Mouse (Mus musculus): ENCODE measurements around the gene Dhx58. TPM values are rescaled to one million over a fixed set of nuclear protein-coding genes. Genes with fewer than 3 reads are reported as not detected.
A peak's percentile ranks its signal among the peaks of the same experiment; 100 is the strongest.

Gene Dhx58
- polyA plus RNA-seq, 1 experiment, result 2.7 TPM

GRCm38 (mm10) chr11:100724919-100725512, 20.9 kb upstream of the Dhx58 start:
- no peak for DNase-seq (ENCODE audit: extremely low spot score in 1 of 2, low spot score in 1 of 2)

- no peak for DNase-seq (ENCODE audit: extremely low spot score in 1 of 2, low spot score in 1 of 2)
These were observed 18.5 kb upstream of the Dhx58 start for GRCm38 (mm10) chr11:100722493-100723028.

GRCm38 (mm10) chr11:100721776-100722492, 17.9 kb upstream of the Dhx58 start:
- DNase-seq (ENCODE audit: extremely low spot score in 1 of 2, low spot score in 1 of 2), result no peak

- peak in 1 of 2 experiments; percentile 53 for DNase-seq (ENCODE audit: extremely low spot score in 1 of 2, low spot score in 1 of 2)
These were observed 17.2 kb upstream of the Dhx58 start for GRCm38 (mm10) chr11:100721254-100721653.

- DNase-seq (ENCODE audit: extremely low spot score in 1 of 2, low spot score in 1 of 2), result peak in 1 of 2 experiments; percentile 58
These were observed 16.3 kb upstream of the Dhx58 start for GRCm38 (mm10) chr11:100720345-100720744.

- no peak for DNase-seq (ENCODE audit: extremely low spot score in 1 of 2, low spot score in 1 of 2)
These were observed 15.8 kb upstream of the Dhx58 start for GRCm38 (mm10) chr11:100719893-100720292.

GRCm38 (mm10) chr11:100719312-100719711, 15.2 kb upstream of the Dhx58 start:
- peak in 1 of 2 experiments; percentile 73 for DNase-seq (ENCODE audit: extremely low spot score in 1 of 2, low spot score in 1 of 2)

GRCm38 (mm10) chr11:100718866-100719265, 14.8 kb upstream of the Dhx58 start:
- peak in 1 of 2 experiments; percentile 36 for DNase-seq (ENCODE audit: extremely low spot score in 1 of 2, low spot score in 1 of 2)

- no peak for DNase-seq (ENCODE audit: extremely low spot score in 1 of 2, low spot score in 1 of 2)
These were observed 14.4 kb upstream of the Dhx58 start for GRCm38 (mm10) chr11:100718462-100718861.

GRCm38 (mm10) chr11:100716649-100717048, 12.6 kb upstream of the Dhx58 start:
- peak in 1 of 2 experiments; percentile 63 for DNase-seq (ENCODE audit: extremely low spot score in 1 of 2, low spot score in 1 of 2)

- no peak for DNase-seq (ENCODE audit: extremely low spot score in 1 of 2, low spot score in 1 of 2)
These were observed 10.9 kb upstream of the Dhx58 start for GRCm38 (mm10) chr11:100714948-100715347.

- DNase-seq (ENCODE audit: extremely low spot score in 1 of 2, low spot score in 1 of 2), result peak; percentile 69 to 92
These were observed 10.5 kb upstream of the Dhx58 start for GRCm38 (mm10) chr11:100714534-100714915.

GRCm38 (mm10) chr11:100713735-100714533, 9.9 kb upstream of the Dhx58 start, which contains the start of gene Hspb9:
Hspb9 (plus strand) TSS chr11:100713850.
- DNase-seq (ENCODE audit: extremely low spot score in 1 of 2, low spot score in 1 of 2), result peak in 1 of 2 experiments; percentile 70

GRCm38 (mm10) chr11:100713174-100713573, 9.1 kb upstream of the Dhx58 start:
- DNase-seq (ENCODE audit: extremely low spot score in 1 of 2, low spot score in 1 of 2), result no peak

GRCm38 (mm10) chr11:100711783-100712615, 7.9 kb upstream of the Dhx58 start, which contains the start of gene Kat2a:
Kat2a (minus strand) TSS chr11:100712465.
- DNase-seq (ENCODE audit: extremely low spot score in 1 of 2, low spot score in 1 of 2), result peak; percentile 52 to 89

- no peak for DNase-seq (ENCODE audit: extremely low spot score in 1 of 2, low spot score in 1 of 2)
These were observed 6.9 kb upstream of the Dhx58 start for GRCm38 (mm10) chr11:100710977-100711376.

GRCm38 (mm10) chr11:100710528-100710927, 6.5 kb upstream of the Dhx58 start:
- no peak for DNase-seq (ENCODE audit: extremely low spot score in 1 of 2, low spot score in 1 of 2)

GRCm38 (mm10) chr11:100709201-100709810, 5.2 kb upstream of the Dhx58 start:
- DNase-seq (ENCODE audit: extremely low spot score in 1 of 2, low spot score in 1 of 2), result no peak

- no peak for DNase-seq (ENCODE audit: extremely low spot score in 1 of 2, low spot score in 1 of 2)
These were observed 1.1 kb upstream of the Dhx58 start for GRCm38 (mm10) chr11:100705095-100705747.
